Mouse (Mus musculus): ENCODE measurements around the gene Zdhhc19.

Zdhhc19 gene

DNA sequence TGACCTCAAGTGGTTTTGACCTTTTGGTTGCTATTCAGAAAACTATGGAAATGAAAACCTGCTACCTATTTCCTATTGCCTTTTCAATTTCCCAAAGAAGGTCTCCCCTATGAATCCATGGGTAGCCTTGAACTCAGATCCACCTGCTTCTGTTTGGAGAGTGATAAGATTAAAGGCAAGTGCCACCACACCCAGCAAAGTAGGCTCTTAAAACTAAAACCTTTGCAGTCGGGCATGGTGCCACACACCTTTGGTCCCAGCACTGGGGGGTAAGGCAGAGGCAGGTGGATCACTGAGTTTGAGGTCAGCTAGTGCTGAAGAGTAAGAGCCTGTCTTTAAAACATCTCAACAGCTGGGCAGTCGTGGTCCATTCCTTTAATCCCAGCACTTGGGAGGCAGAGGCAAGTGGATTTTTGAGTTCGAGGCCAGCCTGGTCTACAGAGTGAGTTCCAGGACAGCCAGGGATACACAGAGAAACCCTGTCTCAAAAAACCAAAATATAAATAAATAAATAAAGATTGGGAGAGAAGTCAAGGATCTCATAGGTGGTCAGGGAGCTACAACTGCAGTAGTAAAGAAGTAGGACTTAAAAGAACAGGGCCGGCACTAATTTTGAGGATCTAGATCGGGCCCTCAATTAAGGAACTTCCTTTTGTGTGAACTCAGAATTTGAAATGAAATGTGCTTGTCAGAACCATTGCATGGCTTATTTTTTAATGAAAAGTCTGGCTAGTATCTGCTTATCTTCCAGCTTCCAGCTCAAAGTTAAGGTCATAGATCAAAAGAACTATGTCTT lies 114.6 kb downstream of the Zdhhc19 start:
- no peak for DNase-seq (ENCODE audit: low spot score)

All from testis, postnatal 14 days (tissue).